Mouse (Mus musculus) liver, postnatal 0 days (tissue): ENCODE data around the gene Ehd4. TPM values are rescaled to one million over a fixed set of nuclear protein-coding genes. Genes with fewer than 3 reads are reported as not detected.

Source experiments
- ATAC-seq: fragments of 200-750 bp; cut with Nextera tagmentation; 2 replicates; pipeline ENCODE4 v1.8.0; 2017; ENCODE audit warnings: mild to moderate bottlenecking, moderate library complexity
- DNase-seq: peaks from one replicate; pipeline ENCODE4 v3.0.0-alpha.2; 2016
- H3K27ac ChIP-seq: fragments of 300-500 bp; sonication (generic); 2 replicates; pipeline ENCODE4 v1.5.1; 2014; ENCODE audit warnings: antibody characterized with exemption, moderate library complexity, mild to moderate bottlenecking, low read depth
- H3K27me3 ChIP-seq: fragments of 300-500 bp; sonication (generic); 2 replicates; pipeline ENCODE4 v1.6.1; 2014; ENCODE audit warnings: low read length, control low read depth, mixed read lengths; ENCODE audit not compliant: insufficient read depth
- H3K36me3 ChIP-seq: fragments of 300-500 bp; sonication (generic); replicated peaks from 2 replicates; pipeline ENCODE4 v1.6.1; 2014; ENCODE audit warnings: mild to moderate bottlenecking, control low read depth, low read length, moderate library complexity, mixed read lengths; ENCODE audit not compliant: insufficient read depth
- H3K4me1 ChIP-seq: fragments of 300-500 bp; sonication (generic); 2 replicates; pipeline ENCODE4 v1.6.1; 2014; ENCODE audit warnings: antibody characterized with exemption, mild to moderate bottlenecking, control low read depth; ENCODE audit not compliant: insufficient read depth
- H3K4me2 ChIP-seq: fragments of 300-500 bp; sonication (generic); 2 replicates; pipeline ENCODE4 v1.6.1; 2014; ENCODE audit warnings: low read depth, mild to moderate bottlenecking, low read length, moderate library complexity, mixed read lengths
- H3K4me3 ChIP-seq: fragments of 300-500 bp; sonication (generic); 2 replicates; pipeline ENCODE4 v1.5.1; 2014; ENCODE audit warnings: low read depth, low read length
- H3K9ac ChIP-seq: fragments of 300-500 bp; sonication (generic); replicated peaks from 2 replicates; pipeline ENCODE4 v1.6.1; 2014; ENCODE audit warnings: mild to moderate bottlenecking, moderate library complexity
- H3K9me3 ChIP-seq: fragments of 300-500 bp; sonication (generic); 2 replicates; pipeline ENCODE4 v1.6.1; 2016; ENCODE audit warnings: mild to moderate bottlenecking, control low read depth, low read length, mixed read lengths
- CTCF ChIP-seq: sonication (generic); IDR thresholded peaks from 2 replicates; pipeline ENCODE4 v1.5.1; 2016; ENCODE audit warnings: antibody characterized with exemption, low read depth
- EP300 ChIP-seq: IDR thresholded peaks from 2 replicates; pipeline ENCODE4 v1.6.1; 2016; ENCODE audit warnings: antibody characterized with exemption, low read depth, mild to moderate bottlenecking
- WGBS: fragments of 180-500 bp; shearing (Covaris S2); extraction: QIAGEN DNeasy Blood & Tissue Kit; methylation state at CpG from one replicate; pipeline ENCODE4 v1.1.7; 2014; ENCODE audit not compliant: insufficient replicate concordance; 5-methylcytosine and 5-hydroxymethylcytosine counted together
- polyA plus RNA-seq: library from polyadenylated mRNA; unstranded; fragments of >200 nt; fragmentation: Nextera tagmentation; extraction: Ambion mirVana; gene quantifications from 2 replicates; pipeline ENCODE4 v1.2.1, GENCODE M21; 2015

The Ehd4 gene
- polyA plus RNA-seq, 1 experiment from 2014 or later = 29.2 TPM

- TF ChIP-seq EP300 (no peak), CTCF (no peak)
- 78% methylated on average over 9 of the region's 9 CpGs for WGBS
These were observed 93.8 kb downstream of the Ehd4 start for GRCm38 (mm10) chr2:120060651-120061050.

GRCm38 (mm10) chr2:120060190-120060589, 94.2 kb downstream of the Ehd4 start:
- Histone ChIP-seq H3K36me3 (no peaks in the 10 kb centered on the region), H3K4me2 (no peak overlapping the region), H3K4me1 (no peaks in the 10 kb centered on the region), H3K9ac (no peak overlapping the region), H3K27me3 (no peaks in the 10 kb centered on the region), H3K9me3 (no peaks in the 10 kb centered on the region), H3K27ac (no peak overlapping the region), H3K4me3 (no peak overlapping the region)
- 62% methylated on average over 6 of the region's 6 CpGs for WGBS
- ATAC-seq (no peak), DNase-seq (no peak)
- TF ChIP-seq CTCF = no peak
- no peak for TF ChIP-seq EP300

More at GRCm38 (mm10) chr2:120060651-120061050, 93.8 kb downstream of the Ehd4 start:
- H3K4me1 ChIP-seq = no peaks in the 10 kb centered on the region
- ATAC-seq (no peak), DNase-seq (no peak)
- H3K27ac ChIP-seq = no peak overlapping the region
- H3K4me3 ChIP-seq = no peak overlapping the region
- H3K36me3 ChIP-seq = no peaks in the 10 kb centered on the region
- no peaks in the 10 kb centered on the region for H3K27me3 ChIP-seq
- no peaks in the 10 kb centered on the region for H3K9me3 ChIP-seq
- H3K9ac ChIP-seq = no peak overlapping the region
- H3K4me2 ChIP-seq = no peak overlapping the region

- ATAC-seq = no peak
- no peak for TF ChIP-seq EP300
- no peak for TF ChIP-seq CTCF
- Histone ChIP-seq H3K4me2 (no peak overlapping the region), H3K27me3 (no peaks in the 10 kb centered on the region), H3K36me3 (no peaks in the 10 kb centered on the region), H3K27ac (no peak overlapping the region), H3K9me3 (no peaks in the 10 kb centered on the region), H3K4me1 (no peaks in the 10 kb centered on the region), H3K4me3 (no peak overlapping the region), H3K9ac (no peak overlapping the region)
- DNase-seq = no peak
- WGBS = 64% methylated on average over 3 of the region's 3 CpGs
These were observed 94.9 kb downstream of the Ehd4 start for GRCm38 (mm10) chr2:120059466-120059865.

GRCm38 (mm10) chr2:120058818-120059217, 95.6 kb downstream of the Ehd4 start:
- H3K4me1 ChIP-seq = no peaks in the 10 kb centered on the region
- no peak overlapping the region for H3K4me2 ChIP-seq
- TF ChIP-seq CTCF (no peak), EP300 (no peak)
- DNase-seq = peak; percentile 51
- no peaks in the 10 kb centered on the region for H3K36me3 ChIP-seq
- no peak overlapping the region for H3K4me3 ChIP-seq
- WGBS = 63% methylated on average over 4 of the region's 4 CpGs
- H3K27ac ChIP-seq = no peak overlapping the region
- H3K9me3 ChIP-seq = no peaks in the 10 kb centered on the region
- H3K9ac ChIP-seq = no peak overlapping the region
- peak; percentile 94 for ATAC-seq
- no peaks in the 10 kb centered on the region for H3K27me3 ChIP-seq

GRCm38 (mm10) chr2:120055923-120056322, 98.5 kb downstream of the Ehd4 start:
- ATAC-seq = no peak
- Histone ChIP-seq H3K36me3 (no peaks in the 10 kb centered on the region), H3K9me3 (no peaks in the 10 kb centered on the region), H3K4me1 (no peaks in the 10 kb centered on the region), H3K27ac (no peak overlapping the region), H3K4me3 (no peak overlapping the region), H3K9ac (no peak overlapping the region), H3K27me3 (no peaks in the 10 kb centered on the region), H3K4me2 (no peak overlapping the region)
- WGBS = 81% methylated on average over 10 of the region's 10 CpGs
- TF ChIP-seq EP300 (no peak), CTCF (no peak)
- DNase-seq = no peak

- no peaks in the 10 kb centered on the region for H3K27me3 ChIP-seq
- H3K36me3 ChIP-seq = no peaks in the 10 kb centered on the region
- H3K27ac ChIP-seq = no peak overlapping the region
- H3K9me3 ChIP-seq = no peaks in the 10 kb centered on the region
- no peaks in the 10 kb centered on the region for H3K4me1 ChIP-seq
- TF ChIP-seq CTCF (no peak), EP300 (no peak)
- H3K9ac ChIP-seq = no peak overlapping the region
- 72% methylated on average over 12 of the region's 12 CpGs for WGBS
- ATAC-seq (no peak), DNase-seq (no peak)
- no peak overlapping the region for H3K4me2 ChIP-seq
- no peak overlapping the region for H3K4me3 ChIP-seq
These were observed 99.4 kb downstream of the Ehd4 start for GRCm38 (mm10) chr2:120054771-120055552.

GRCm38 (mm10) chr2:120051405-120051804, 103.0 kb downstream of the Ehd4 start:
- Histone ChIP-seq H3K27ac (no peak overlapping the region), H3K4me3 (no peak overlapping the region), H3K9ac (no peak overlapping the region), H3K4me2 (no peak overlapping the region), H3K9me3 (no peaks in the 10 kb centered on the region), H3K4me1 (no peaks in the 10 kb centered on the region), H3K27me3 (no peaks in the 10 kb centered on the region), H3K36me3 (no peaks in the 10 kb centered on the region)
- DNase-seq = no peak
- WGBS = 58% methylated on average over 6 of the region's 6 CpGs
- no peak for ATAC-seq
- TF ChIP-seq EP300 = no peak
- no peak for TF ChIP-seq CTCF
